Mouse (Mus musculus) left cerebral cortex, postnatal 25 days (tissue): Measurements from ENCODE around the gene Meiob. TPM values are rescaled to one million over a fixed set of nuclear protein-coding genes. Genes with fewer than 3 reads are reported as not detected.

ENCODE experiments used
- DNase-seq, 2 experiments: peaks; one replicate each; pipeline ENCODE4 v3.0.0; 2022; ENCODE audit warnings: low spot score in 2 of 2, mixed read lengths in 1 of 2
- intact Hi-C: fragments of 180-260 bp; cut with DNase I; formaldehyde crosslinking; loops from one replicate; pipeline ENCODE4 v1.15.1; 2025
- total RNA-seq, 2 experiments: library from RNA; stranded (reverse); gene quantifications; 2 replicates each; pipeline ENCODE4 v1.2.3; 2021

Gene Meiob
- total RNA-seq, 2 experiments from 2014 or later, result not detected

DNA sequence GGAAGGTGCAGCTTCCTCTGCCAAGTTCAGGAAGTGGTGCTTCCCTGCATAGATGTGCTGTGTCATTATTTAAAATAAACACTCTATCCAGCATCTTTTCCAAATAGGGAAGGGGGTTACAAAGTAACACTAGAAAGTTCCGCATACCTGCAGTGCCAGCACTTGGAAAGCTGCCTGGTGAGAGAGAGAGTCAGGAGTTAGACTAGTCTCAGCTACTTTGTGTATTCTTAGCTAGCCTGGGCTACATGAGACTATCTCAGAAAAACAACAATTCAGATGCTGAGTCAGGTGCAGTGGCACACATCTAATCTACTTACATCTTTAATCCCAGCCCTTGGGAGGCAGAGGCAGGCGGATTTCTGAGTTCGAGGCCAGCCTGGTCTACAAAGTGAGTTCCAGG lies 57.7 kb downstream of the Meiob start:
- no peak for DNase-seq
- intact Hi-C loops, result no loop called here

DNA sequence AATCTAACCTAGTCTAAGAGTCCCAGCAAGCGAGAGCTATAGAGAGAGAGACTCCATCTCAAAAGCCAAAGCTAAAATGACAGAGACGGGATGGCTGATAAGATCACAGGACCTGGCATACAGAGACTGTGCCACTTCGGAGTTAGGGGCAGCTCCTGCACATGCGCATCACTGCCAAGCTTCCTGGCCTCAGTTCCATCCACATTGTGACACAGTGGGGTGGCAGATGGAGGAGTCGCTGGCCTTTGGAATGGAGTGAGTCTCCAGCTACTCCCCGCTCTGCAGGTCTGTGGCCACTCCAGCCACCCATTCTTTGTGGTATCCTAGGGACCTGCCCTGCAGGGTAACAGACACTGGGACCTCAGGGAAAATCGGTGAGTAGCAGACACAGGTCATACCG lies 61.7 kb downstream of the Meiob start, which contains the start of gene Igfals:
TSS of gene Igfals (plus strand) at position 222 of the 400 bp plus-strand sequence.
- DNase-seq, result no peak
- intact Hi-C loops, result no loop called here

DNA sequence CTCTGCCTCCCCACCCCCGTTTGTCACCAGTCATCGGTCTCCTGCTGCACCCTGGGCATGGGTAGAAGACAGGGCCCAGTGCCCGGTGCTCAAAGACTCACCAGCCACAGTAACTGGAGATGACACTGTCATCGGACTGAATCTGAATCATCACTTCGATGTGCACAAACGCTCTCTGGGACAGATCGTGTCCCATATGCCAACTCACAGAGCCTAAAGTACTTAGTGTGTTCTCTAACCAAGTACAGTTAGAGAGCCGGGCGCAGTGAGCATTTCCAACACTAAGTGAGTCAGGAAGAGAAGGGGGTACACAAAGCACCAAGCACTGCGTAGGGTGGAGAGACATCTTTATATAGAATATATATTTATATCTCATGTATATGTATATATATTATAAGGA lies 63.8 kb downstream of the Meiob start:
- intact Hi-C loops, result no loop called here
- DNase-seq, result peak in 1 of 2 experiments; percentile 82

DNA sequence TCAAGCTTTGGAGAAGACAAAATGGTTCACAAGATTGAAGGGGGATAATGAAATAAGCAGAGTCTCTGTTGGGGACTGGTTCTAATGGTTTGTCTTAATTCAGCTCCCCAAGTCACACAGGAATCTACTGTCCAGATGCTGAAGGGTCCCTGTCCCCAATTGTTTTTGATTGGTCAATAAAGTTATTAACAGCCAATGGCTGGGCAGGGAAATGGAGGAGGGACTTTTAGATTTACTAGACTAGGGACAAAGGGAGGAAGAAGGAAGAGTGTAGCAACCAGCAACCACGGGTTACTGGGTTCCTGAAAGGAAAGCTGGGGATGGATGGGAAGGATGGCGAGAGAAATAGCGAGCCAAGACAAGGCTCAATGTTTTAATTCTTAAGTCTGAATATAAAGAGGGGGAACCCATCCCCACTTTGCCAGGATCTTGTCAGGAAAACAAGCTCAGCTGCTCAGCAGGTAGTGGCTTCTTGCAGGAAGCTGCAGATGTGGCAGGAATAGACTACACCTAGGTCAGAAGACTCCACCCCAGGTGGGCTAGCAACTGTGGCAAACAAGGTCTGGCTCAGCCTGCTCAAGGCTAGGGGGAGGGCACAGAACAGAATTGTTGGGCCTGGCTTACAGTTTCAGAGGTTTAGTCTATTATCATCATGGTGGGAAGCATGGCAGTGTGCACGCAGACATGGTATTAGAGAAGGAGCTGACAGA lies 69.8 kb downstream of the Meiob start:
- intact Hi-C loops, result no loop called here

DNA sequence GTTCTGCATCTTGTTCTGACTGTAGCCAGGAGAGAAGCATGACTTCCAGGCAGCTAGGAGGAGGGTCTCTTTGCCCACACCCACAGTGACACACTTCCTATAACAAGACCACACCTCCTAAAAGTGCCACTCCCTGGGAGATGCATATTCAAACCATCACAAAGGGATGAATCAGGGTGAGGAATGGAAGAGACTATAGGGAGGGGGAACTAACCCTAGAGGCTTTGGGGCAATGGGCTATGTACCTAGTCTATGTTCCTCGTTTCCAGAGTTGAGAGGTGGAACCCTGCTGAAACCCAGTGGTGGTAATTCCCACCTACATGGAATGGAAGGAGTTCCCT lies 70.3 kb downstream of the Meiob start:
- no peak for DNase-seq
- intact Hi-C loops, result no loop called here

More for the DNA sequence above, 69.8 kb downstream of the Meiob start:
- DNase-seq, result no peak

DNA sequence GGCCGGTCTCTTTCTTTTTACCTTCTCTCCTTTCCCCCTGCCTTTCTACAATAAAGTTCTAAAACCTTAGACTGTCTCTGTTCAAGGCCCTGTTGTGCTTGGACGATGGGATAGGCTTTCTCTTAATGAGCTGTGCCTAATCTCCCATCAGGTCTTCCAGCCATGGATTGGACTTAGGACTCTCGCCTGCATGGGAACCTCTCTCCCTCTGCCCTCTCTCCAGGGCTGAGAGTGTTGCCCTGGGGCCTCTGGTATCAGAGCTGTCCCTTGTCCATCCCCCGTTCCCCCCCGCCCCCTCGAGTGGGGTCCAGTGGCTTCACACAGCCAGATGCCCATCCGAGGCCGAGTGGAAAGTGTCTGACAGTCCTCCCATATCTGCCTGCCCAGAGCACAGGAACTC lies 70.9 kb downstream of the Meiob start:
- intact Hi-C loops, result no loop called here
- DNase-seq, result no peak

DNA sequence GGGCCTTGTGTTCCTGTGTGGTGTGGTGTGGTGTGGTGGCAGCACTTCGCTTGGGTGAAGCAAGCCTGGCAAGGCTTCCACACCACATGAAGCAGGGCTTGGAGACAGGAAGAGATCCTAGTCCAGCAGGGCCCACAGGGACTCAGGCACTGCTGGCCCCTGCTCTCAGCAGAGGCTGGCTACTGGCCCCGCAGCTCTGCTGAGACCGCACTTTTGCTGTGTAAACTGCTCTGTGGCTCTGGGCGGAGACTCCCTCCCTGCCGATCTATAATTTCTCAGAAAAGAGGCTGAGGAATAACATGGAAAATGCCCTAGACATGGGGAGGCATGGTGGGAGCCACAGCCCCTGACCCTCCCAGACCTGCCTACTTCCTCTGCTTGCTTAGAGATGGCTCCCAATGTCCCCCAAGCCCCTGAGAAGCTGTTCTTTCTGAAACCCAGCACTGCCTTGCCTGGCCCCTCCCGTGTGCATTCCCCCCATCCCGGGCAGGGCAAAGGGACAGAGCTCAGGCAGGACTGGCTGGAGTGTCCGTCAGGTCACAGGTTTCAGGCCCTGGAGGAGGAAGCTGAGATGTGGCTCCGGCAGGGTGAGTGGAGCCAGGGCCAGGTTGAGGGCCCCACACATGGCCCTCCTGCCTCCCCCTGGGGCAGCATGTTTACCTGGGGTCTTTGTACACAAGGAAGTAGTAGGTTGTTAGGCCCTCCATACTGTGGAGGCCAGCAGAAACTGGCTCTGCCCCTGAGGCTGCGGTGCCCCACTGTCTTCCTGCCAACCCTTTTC lies 73.4 kb downstream of the Meiob start:
- DNase-seq, result no peak
- intact Hi-C loops, result no loop called here

DNA sequence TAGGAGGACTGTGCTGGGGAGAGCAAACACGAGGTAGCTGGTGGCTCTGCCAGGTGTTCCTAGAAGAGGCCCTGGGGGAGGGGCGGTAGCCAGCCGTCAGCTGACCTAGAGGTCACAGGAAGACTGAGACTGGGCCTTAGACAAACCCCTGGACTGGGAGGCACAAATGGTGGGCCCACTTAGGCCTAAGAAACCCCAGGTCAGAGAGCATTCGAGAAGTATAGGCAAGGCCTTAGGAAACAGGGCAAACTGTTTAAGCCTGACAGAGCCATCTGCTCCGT lies 74.0 kb downstream of the Meiob start:
- intact Hi-C loops, result no loop called here
- no peak for DNase-seq

DNA sequence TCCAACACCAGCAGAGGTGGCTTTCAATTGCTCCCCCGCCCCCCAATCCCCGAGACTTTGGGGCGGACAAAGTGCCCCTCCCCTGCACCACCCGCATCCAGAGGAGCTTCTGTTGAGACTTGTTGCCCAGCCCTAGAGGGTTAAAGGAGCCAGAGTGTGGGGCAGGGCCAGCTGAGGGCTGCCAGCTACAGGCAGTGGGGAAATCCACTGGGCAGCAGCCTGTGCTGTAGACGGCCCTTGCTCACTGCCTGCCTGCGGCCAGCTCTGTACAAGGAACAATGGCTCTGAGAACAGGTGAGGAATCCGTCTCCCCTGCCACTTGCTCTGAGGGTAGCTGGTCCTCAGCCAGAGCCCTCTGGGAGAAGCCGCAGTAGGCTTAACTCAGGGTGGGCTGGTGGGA lies 74.4 kb downstream of the Meiob start:
- intact Hi-C loops, result no loop called here

DNA sequence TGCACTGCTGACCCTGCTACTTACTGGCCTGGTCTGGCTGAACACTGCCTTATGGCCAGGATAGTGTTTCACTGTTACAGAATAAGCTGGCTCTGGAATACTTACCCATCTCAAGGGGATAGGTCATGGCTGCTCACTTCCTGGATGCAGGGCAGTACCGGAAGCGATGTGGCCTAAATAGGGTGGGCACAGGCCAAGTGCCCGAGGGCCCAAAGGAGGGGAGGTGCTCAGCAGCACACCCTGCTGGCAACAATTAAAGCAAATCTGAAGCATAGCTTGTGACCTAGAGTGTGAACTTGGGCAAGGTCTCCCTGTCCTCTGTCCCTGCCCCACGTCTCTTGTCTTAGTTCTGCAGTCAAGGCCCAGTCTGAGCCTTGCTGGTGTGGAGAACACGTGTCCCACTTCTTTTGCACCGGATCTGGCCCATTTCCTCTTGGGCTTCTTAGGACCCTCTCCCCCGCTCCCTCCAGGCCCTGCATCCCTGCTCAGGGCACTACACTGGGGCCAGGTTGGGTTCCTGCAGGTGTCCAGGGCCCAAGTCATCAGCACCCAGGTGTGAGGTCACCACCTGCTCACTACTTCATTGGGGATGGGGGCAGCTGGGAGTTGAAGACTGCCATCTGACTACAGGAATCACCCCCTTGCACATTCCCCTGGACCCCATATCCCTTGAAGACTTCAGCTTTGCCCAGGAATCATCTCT lies 77.8 kb downstream of the Meiob start:
- intact Hi-C loops, result loop anchor here (5.0 kb wide), 1 partner anchor 135 kb away; no protein-coding TSS in a partner anchor

More for the DNA sequence above, 74.4 kb downstream of the Meiob start:
- no peak for DNase-seq

DNA sequence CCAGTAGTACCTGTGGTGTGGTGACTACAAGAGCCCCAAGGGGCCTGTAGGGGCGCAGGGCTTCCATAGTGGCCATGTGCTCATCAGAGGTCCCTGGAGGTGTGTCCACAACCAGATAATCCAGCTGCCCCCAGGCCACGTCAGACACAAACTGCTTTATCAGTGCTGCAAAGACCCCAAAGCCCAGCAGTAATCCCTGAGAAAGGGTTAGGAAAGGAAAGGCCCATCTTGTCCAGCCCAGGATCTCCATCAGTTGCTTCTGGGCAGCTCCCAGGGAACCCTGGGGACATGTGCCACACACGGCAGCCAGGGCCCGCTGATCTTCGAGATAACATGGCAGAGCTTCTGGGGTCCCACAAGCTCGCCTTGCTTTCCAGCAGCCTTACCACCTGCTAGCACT lies 80.3 kb downstream of the Meiob start:
- intact Hi-C loops, result loop anchor here (5.0 kb wide), 1 partner anchor 137 kb away; no protein-coding TSS in a partner anchor
- no peak for DNase-seq

More for the DNA sequence above, 77.8 kb downstream of the Meiob start:
- no peak for DNase-seq

DNA sequence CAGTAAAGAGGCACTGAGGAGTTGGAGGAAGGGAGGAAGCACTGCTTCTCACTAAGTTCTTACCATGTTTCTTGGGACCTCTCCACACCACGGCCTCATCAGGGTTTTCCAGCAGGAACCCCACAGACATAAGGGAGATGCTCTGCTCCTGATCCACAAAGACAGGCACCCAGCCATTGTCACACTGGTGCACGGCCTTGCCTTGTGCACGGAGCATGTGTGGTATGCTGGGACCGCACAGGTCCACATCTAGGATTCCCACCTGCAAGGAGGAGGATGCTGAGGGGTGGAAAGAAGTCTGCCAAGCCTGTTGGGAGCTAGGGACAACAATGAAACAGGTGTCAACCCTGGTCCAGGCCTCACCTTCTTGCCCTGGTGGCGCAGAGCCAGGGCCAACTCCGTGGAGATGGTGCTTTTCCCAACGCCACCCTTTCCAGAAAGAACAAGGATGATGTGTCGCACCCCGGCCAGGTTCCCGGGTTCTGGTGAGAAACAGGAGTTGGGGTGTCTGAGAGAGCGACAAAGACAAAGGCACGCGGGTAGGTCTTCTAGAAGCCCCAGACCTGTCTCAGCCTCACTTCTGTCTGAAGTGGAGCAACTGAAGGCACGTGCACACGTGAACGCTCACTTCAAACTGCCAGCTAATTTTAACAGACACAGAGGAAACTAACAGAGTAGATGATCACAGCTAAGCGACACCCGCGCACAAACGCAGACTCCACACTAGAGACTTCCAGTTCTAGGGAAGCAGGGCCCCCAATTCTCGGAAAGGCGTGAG lies 81.5 kb downstream of the Meiob start:
- intact Hi-C loops, result no loop called here
- no peak for DNase-seq

DNA sequence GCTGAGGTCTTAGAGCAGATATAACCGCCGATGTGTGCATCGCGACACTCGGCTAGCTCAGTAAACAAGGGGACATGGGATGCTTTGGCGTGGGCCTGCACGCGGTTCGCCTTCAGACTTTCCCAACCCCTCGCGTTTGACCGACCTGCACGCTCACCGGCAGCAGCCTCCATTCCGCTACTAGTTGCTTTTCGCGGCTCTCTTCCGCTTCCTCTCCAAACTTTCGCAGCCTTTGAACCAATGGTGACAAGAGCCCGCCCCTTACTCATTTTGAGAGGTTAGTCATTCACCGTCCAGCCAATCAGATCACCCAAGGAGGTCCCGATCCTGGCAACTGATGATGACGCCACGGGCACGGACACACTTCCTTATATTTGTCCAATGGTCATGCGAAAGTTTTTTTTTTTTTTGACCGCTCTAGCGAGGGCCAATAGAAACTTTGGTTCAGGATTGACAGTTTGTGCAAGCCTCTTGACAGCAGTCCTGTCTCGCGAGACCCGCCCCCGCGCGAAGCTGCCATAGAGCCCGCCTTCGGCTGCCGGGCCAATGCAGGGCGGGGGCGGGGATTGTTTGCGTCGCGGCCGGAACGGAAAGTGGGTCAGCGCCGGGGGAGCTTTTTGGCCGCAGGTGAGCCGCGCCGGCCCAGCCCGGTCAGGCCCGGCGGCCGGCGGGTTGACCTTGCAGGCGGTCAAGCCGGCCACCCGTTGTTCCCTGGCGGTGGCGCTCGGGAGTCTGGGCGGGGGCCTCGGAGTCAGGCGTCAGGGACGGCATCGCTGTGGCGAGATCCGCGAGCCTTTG lies 82.2 kb downstream of the Meiob start, which contains the start of the genes Nubp2 and Spsb3:
TSS of gene Nubp2 (minus strand) at position 216 of the 798 bp plus-strand sequence.
TSS of gene Spsb3 (plus strand) at position 510 of the 798 bp plus-strand sequence.
- DNase-seq, result peak; percentile 97 to 100
- intact Hi-C loops, result no loop called here

DNA sequence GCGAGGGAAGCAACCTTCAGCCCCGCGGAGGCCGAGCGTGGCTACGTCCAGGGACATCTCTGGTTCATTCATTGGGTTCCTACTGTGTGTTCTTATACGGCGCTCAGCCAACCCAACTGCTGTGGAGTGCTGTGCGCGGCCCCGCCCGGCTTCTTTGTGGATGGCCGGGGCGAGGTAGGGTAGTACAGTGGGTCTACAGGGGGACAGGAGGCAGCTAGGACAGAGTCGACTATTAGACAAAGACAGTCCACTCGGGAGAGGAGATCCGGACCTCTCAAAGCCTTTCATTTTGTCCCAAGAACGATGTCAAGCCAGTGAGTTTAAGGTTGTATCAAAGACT lies 82.8 kb downstream of the Meiob start:
- intact Hi-C loops, result no loop called here
- no peak for DNase-seq

DNA sequence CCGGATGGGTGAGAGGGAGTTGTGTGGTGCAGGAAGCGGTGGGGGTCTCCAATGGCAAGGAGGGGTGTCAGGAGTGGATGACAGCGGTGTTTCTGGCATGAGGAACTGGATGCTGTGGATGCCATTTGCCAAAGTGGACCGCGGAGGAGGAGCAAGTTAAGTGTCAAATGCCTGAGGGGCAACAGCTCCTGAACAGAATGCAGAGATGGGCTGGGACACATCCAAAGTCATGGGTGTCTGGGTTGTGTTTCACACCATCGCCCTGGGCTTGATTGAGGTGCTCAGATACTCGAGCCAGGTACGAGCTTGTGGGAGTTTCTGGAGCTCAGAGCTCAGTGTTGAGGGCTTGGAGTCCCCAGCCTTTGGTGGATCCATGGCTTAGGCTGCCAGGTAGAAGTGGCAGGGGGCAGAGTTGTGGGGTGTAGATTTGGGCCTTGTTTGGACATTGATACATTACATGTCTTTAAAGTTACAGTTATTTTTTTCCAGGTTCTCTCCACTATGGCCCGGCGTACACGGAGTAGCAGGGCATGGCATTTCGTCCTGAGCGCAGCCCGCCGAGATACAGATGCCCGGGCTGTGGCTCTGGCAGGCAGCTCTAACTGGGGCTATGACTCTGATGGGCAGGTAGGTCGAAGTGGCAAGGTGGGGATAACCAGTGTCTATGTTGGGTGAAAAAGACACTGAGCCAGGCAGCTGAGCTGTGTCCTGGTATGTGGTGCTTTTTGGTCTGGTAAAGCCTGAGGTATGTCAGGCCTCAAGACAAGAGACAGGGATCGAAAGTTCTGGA lies 83.4 kb downstream of the Meiob start:
- intact Hi-C loops, result no loop called here
- no peak for DNase-seq

DNA sequence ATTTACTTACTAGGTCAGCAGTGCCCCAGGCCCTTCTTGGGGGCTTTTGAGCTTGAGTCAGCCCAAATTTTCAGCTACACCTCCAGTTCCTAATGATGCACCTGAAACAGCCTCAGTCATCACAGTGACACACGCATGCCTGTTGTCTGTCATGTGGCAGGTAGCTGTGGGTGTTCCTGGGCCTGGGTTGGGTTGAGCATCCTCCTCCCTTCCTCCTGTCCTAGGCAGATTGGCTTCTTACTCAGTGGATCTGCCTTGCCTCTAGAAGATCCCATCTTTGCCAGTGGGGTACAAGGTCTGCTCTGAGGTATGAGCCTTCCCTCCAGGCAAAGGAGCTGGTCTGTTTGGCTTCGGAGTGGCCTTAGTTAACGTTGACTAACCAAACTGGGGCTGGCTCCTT lies 84.8 kb downstream of the Meiob start:
- DNase-seq, result no peak
- intact Hi-C loops, result no loop called here
